Mouse (Mus musculus) thymus, adult 2 months (tissue): ENCODE measurements around the gene Naa20. TPM values are rescaled to one million over a fixed set of nuclear protein-coding genes. Genes with fewer than 3 reads are reported as not detected.

Experiments
- DNase-seq: peaks from one replicate; pipeline ENCODE4 v3.0.0; 2021
- H3K27ac ChIP-seq: fragments of 200-500 bp; 2 replicates; pipeline ENCODE4 v1.5.1; 2012; ENCODE audit warnings: low read length, control low read depth; ENCODE audit not compliant: control insufficient read depth, insufficient read depth
- H3K27me3 ChIP-seq: fragments of 200-500 bp; 2 replicates; pipeline ENCODE4 v1.6.1; 2012; ENCODE audit warnings: mild to moderate bottlenecking, low read length, moderate library complexity, mixed read lengths; ENCODE audit not compliant: control insufficient read depth, insufficient read depth
- H3K36me3 ChIP-seq: fragments of 200-500 bp; 2 replicates; pipeline ENCODE4 v1.6.1; 2012; ENCODE audit warnings: mild to moderate bottlenecking, low read length, moderate library complexity; ENCODE audit not compliant: control insufficient read depth, insufficient read depth
- H3K4me1 ChIP-seq: fragments of 200-500 bp; replicated peaks from 2 replicates; pipeline ENCODE4 v1.6.1; 2012; ENCODE audit warnings: low read length; ENCODE audit not compliant: control insufficient read depth, insufficient read depth
- H3K4me3 ChIP-seq: fragments of 200-500 bp; 2 replicates; pipeline ENCODE4 v1.5.1; 2012; ENCODE audit warnings: mild to moderate bottlenecking, low read length, control low read depth, moderate library complexity; ENCODE audit not compliant: control insufficient read depth, insufficient read depth
- CTCF ChIP-seq: fragments of 200-500 bp; IDR thresholded peaks from 2 replicates; pipeline ENCODE4 v1.5.1; 2012; ENCODE audit warnings: mild to moderate bottlenecking, control low read depth, low read length, moderate library complexity, borderline replicate concordance; ENCODE audit not compliant: control insufficient read depth, poor library complexity, insufficient read depth; ENCODE audit errors: extremely low read depth
- POLR2A ChIP-seq: fragments of 200-500 bp; IDR thresholded peaks from 2 replicates; pipeline ENCODE4 v1.6.1; 2012; ENCODE audit warnings: mild to moderate bottlenecking, low read length, control low read depth, moderate library complexity; ENCODE audit not compliant: control insufficient read depth, poor library complexity, insufficient read depth; ENCODE audit errors: extremely low read depth
- whole genome bisulfite sequencing: fragments of 180-500 bp; shearing (Covaris S2); methylation state at CpG from one replicate; pipeline ENCODE4 v1.1.7; 2018; 5-methylcytosine and 5-hydroxymethylcytosine counted together
- polyA plus RNA-seq: library from polyadenylated mRNA; depleted of rRNA; stranded (reverse); fragments of >200 nt; gene quantifications from 2 replicates; pipeline ENCODE4 v1.2.3, GENCODE M21; 2012

Gene Naa20
- polyA plus RNA-seq, 1 experiment, result 30.1 TPM

- WGBS, result 81% methylated on average over 11 of the region's 11 CpGs
- DNase-seq, result no peak
- no peaks in the 10 kb centered on the region for H3K4me1 ChIP-seq
- no peak overlapping the region for H3K4me3 ChIP-seq
- TF ChIP-seq CTCF (no peak), POLR2A (no peak)
- H3K27ac ChIP-seq, result no peak overlapping the region
- no peaks in the 10 kb centered on the region for H3K36me3 ChIP-seq
- no peaks in the 10 kb centered on the region for H3K27me3 ChIP-seq
Measured at GRCm38 (mm10) chr2:145949475-145950068, 47.7 kb downstream of the Naa20 start.

- 73% methylated on average over 10 of the region's 10 CpGs for WGBS
- no peak for DNase-seq
- Histone ChIP-seq H3K27me3 (no peaks in the 10 kb centered on the region), H3K36me3 (no peaks in the 10 kb centered on the region), H3K4me3 (no peak overlapping the region), H3K4me1 (no peaks in the 10 kb centered on the region), H3K27ac (no peak overlapping the region)
- TF ChIP-seq POLR2A, result no peak
- TF ChIP-seq CTCF, result no peak
Measured at GRCm38 (mm10) chr2:145950239-145950638, 48.3 kb downstream of the Naa20 start.

- no peaks in the 10 kb centered on the region for H3K36me3 ChIP-seq
- no peak for TF ChIP-seq CTCF
- no peak for TF ChIP-seq POLR2A
- 73% methylated on average over 5 of the region's 5 CpGs for WGBS
- no peaks in the 10 kb centered on the region for H3K4me1 ChIP-seq
- H3K27me3 ChIP-seq, result no peaks in the 10 kb centered on the region
- no peak overlapping the region for H3K4me3 ChIP-seq
- no peak for DNase-seq
- no peak overlapping the region for H3K27ac ChIP-seq
Measured at GRCm38 (mm10) chr2:145952726-145953125, 50.8 kb downstream of the Naa20 start.

- DNase-seq, result no peak
- no peak overlapping the region for H3K27ac ChIP-seq
- no peak for TF ChIP-seq CTCF
- TF ChIP-seq POLR2A, result no peak
- H3K27me3 ChIP-seq, result no peaks in the 10 kb centered on the region
- 59% methylated on average over 10 of the region's 10 CpGs for WGBS
- H3K4me1 ChIP-seq, result no peaks in the 10 kb centered on the region
- H3K4me3 ChIP-seq, result no peak overlapping the region
- H3K36me3 ChIP-seq, result no peaks in the 10 kb centered on the region
Measured at GRCm38 (mm10) chr2:145955844-145956243, 53.9 kb downstream of the Naa20 start.

GRCm38 (mm10) chr2:145956318-145956717 is 54.4 kb downstream of the Naa20 start:
- Histone ChIP-seq H3K27me3 (no peaks in the 10 kb centered on the region), H3K4me3 (no peak overlapping the region), H3K27ac (no peak overlapping the region), H3K4me1 (no peaks in the 10 kb centered on the region), H3K36me3 (no peaks in the 10 kb centered on the region)
- TF ChIP-seq POLR2A, result no peak
- TF ChIP-seq CTCF, result no peak
- DNase-seq, result no peak
- 11% methylated on average over 5 of the region's 5 CpGs for WGBS

DNA sequence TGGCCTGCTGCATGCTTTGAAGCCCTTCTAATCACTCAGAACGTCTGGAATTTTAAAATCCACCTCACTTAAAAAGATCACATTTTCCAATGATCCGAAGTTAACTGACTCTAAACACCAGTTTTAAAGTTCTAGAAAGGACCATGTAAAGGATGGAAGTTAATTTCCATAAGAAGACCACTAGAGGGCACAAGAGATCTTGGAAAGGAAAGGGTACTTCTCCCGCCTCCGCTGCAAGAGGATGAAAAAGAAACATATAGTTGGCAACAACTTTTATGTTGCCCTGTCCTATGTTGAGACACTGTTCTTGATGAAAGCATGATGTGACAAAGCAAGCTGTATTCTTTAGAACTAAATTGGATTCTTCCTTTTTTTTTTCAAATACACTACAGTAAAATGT is 55.6 kb downstream of the Naa20 start:
- 19% methylated on average over 4 of the region's 4 CpGs for WGBS
- Histone ChIP-seq H3K4me1 (no peaks in the 10 kb centered on the region), H3K4me3 (no peak overlapping the region), H3K27ac (no peak overlapping the region), H3K27me3 (no peaks in the 10 kb centered on the region), H3K36me3 (no peaks in the 10 kb centered on the region)
- TF ChIP-seq CTCF (no peak), POLR2A (no peak)
- DNase-seq, result no peak

- DNase-seq, result no peak
- TF ChIP-seq POLR2A (no peak), CTCF (no peak)
- no peak overlapping the region for H3K4me3 ChIP-seq
- H3K27me3 ChIP-seq, result no peaks in the 10 kb centered on the region
- no peaks in the 10 kb centered on the region for H3K4me1 ChIP-seq
- WGBS, result 93% methylated on average over 6 of the region's 6 CpGs
- H3K36me3 ChIP-seq, result no peaks in the 10 kb centered on the region
- H3K27ac ChIP-seq, result no peak overlapping the region
Measured at GRCm38 (mm10) chr2:145958097-145958496, 56.2 kb downstream of the Naa20 start.
